Mouse (Mus musculus) embryonic fibroblast, embryonic 13.5 days (primary cell): ENCODE measurements around the gene Rnf41.
A peak's percentile ranks its signal among the peaks of the same experiment; 100 is the strongest.

ENCODE experiments used
- CTCF ChIP-seq: IDR thresholded peaks from 2 replicates; pipeline ENCODE4 v1.5.1; 2011; ENCODE audit warnings: mild to moderate bottlenecking, control low read depth, low read length, moderate library complexity, borderline replicate concordance; ENCODE audit not compliant: insufficient read depth
- POLR2A ChIP-seq: IDR thresholded peaks from 2 replicates; pipeline ENCODE4 v1.6.1; 2011; ENCODE audit warnings: low read depth, mild to moderate bottlenecking, control low read depth, low read length, moderate library complexity

- TF ChIP-seq CTCF (no peak), POLR2A (0 out of 2 replicates have a peak, but pooled peaks have one; percentile 20)
Observed at GRCm38 (mm10) chr10:128455280-128455679, 43.8 kb downstream of the Rnf41 start.
